In the genomic region with DNA sequence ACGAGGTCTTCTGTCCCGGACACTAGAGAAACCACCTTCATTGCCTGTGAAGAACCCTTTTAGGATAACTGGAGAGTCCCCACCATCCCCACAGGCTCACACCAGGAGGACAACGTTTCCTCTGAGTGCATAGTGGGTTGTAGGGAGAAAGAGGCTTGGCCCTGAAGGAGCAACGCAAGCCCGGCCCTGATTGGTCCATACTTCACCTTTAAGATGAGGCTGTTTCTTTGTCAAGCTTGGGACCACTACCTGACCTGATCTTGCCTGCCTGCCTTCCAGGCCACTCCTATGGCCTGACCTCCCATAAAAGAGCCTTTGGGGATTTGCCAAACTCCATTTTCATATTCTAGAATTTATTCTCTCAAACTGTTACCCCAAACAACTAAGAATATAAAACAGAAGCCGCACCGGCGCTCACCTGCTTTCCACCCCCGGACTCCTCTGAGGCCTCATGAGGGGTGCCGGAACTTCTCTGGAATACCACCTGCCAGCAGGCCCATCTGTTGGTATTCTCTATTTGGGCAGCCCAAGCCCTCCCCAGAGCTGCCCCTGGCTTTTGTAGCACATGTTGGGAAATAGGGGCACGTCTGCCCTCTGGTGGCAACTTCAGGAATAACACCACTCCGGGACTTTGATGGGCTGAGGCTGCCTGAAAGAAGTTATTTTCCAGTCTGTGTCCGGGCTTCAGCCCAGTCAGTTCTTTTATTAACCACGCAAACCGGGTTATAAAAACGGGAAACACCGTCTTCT, we compare ENCODE assay signal across 9 mouse cellular contexts.
DNase-seq lines count a peak whose midpoint lies in the region; ATAC-seq and TF ChIP-seq lines count a peak whose summit lies in the region.
"Had no signal": no experiment of that assay in that cellular context is flagged by ENCODE, and none has a peak within 500 bp of the region (broad histone marks: within the 10 kb centered on the region; RNA-seq: fewer than 3 reads in every experiment).

No protein-coding gene starts in this region.

- in situ Hi-C loops in ES-E14 (cut with MboI; ENCODE audit: low sequenced_read_pairs in 2 of 2, unreplicated experiment in 2 of 2) = no loop called here

- 0 out of 4 replicates have a peak, but pooled peaks cover 0 to 2% of the 10 kb centered on the region in 2 experiments for H3K4me1 ChIP-seq in ES-E14 (ENCODE audit: control insufficient read depth in 2 of 2, insufficient read depth in 2 of 2, low read length in 2 of 2, poor library complexity in 1 of 2)
- no peaks in the 10 kb centered on the region for H3K4me1 ChIP-seq in lung, embryonic 16.5 days (replicated peaks; ENCODE audit: control insufficient read depth, insufficient read depth, low read length)
- H3K4me1 ChIP-seq: liver, embryonic 15.5 days had no signal

- H3K4me3 ChIP-seq in ES-E14 (ENCODE audit: insufficient read depth in 1 of 2, low read depth in 1 of 2, low read length in 2 of 2, poor library complexity in 1 of 2, severe bottlenecking in 1 of 2) = no peak overlapping the region
- no peak overlapping the region for H3K4me3 ChIP-seq in lung, embryonic 16.5 days (ENCODE audit: low read length)
- H3K4me3 ChIP-seq: liver, embryonic 15.5 days had no signal

- H3K27ac ChIP-seq in ES-E14 (ENCODE audit: insufficient read depth, low read depth, low read length, poor library complexity, severe bottlenecking) = no peak overlapping the region
- no peak overlapping the region for H3K27ac ChIP-seq in lung, embryonic 16.5 days (ENCODE audit: low read length)
- H3K27ac ChIP-seq: liver, embryonic 15.5 days had no signal

- 30% methylated on average over 17 of the region's 17 CpGs for WGBS in lung, embryonic 16.5 days

- no peaks in the 10 kb centered on the region for H3K9me3 ChIP-seq in ES-E14 (ENCODE audit: control insufficient read depth, insufficient read depth, low read depth, low read length)
- no peaks in the 10 kb centered on the region for H3K9me3 ChIP-seq in lung, embryonic 16.5 days (ENCODE audit: control insufficient read depth, low read length)
- H3K9me3 ChIP-seq: liver, embryonic 15.5 days had no signal

- no peaks in the 10 kb centered on the region for H3K36me3 ChIP-seq in ES-E14 (ENCODE audit: control insufficient read depth, insufficient read depth, low read length, poor library complexity, severe bottlenecking)
- H3K36me3 ChIP-seq in lung, embryonic 16.5 days (ENCODE audit: control insufficient read depth, insufficient read depth, low read length) = no peaks in the 10 kb centered on the region
- H3K36me3 ChIP-seq: liver, embryonic 15.5 days had no signal

- intact Hi-C loops in heart, postnatal 25 days (cut with DNase I) = loop anchor here (5.0 kb wide), 1 partner anchor 255 kb away; no protein-coding TSS in a partner anchor

- peak; percentile 49; the same call in 1 of the 2 replicates for ATAC-seq in lung, embryonic 16.5 days (ENCODE audit: low read depth)

- no peak overlapping the region for H3K9ac ChIP-seq in ES-E14 (ENCODE audit: insufficient read depth, low read depth, low read length, poor library complexity, severe bottlenecking)
- no peak overlapping the region for H3K9ac ChIP-seq in lung, embryonic 16.5 days (ENCODE audit: low read length)
- H3K9ac ChIP-seq: liver, embryonic 15.5 days had no signal

- no peak overlapping the region for H3K4me2 ChIP-seq in lung, embryonic 16.5 days (ENCODE audit: low read depth, low read length)
- H3K4me2 ChIP-seq: liver, embryonic 15.5 days had no signal

- H3K27me3 ChIP-seq in lung, embryonic 16.5 days (ENCODE audit: control insufficient read depth, insufficient read depth, low read depth, low read length) = no peaks in the 10 kb centered on the region

- peak; percentile 74 for DNase-seq in ES-E14 (ENCODE audit: low read depth, low spot score)
- peak; percentile 26 for DNase-seq in brain, embryonic 18.5 days (ENCODE audit: low read depth, low spot score)
- peak; percentile 33 for DNase-seq in fibroblast of lung, adult 2 months (ENCODE audit: low read depth)
- DNase-seq in heart, postnatal 25 days (ENCODE audit: low spot score) = peak; percentile 13
- peak; percentile 66 to 89 for DNase-seq in layer of hippocampus, adult 18-20 months (ENCODE audit: low spot score in 2 of 2)
- DNase-seq in retina, adult 2 months (ENCODE audit: low read depth, low spot score) = peak; percentile 47
- DNase-seq in thymus, postnatal 25 days = peak; percentile 69

TF ChIP-seq in ES-E14, 5 proteins besides CTCF, POLR2A, EP300 and RAD21:
- TF ChIP-seq MAFK (IDR thresholded peaks at IDR 0.05; ENCODE audit: insufficient read depth, low read depth, low read length) (no peak), HCFC1 (IDR thresholded peaks at IDR 0.05; ENCODE audit: borderline replicate concordance, insufficient read depth, low read length) (no peak), CHD2 (IDR thresholded peaks at IDR 0.05; ENCODE audit: low read depth, low read length) (no peak), ZC3H11A (IDR thresholded peaks at IDR 0.05; ENCODE audit: borderline replicate concordance, low read depth, low read length) (peak; percentile 32; the same call in 1 of the 2 replicates), ZNF384 (IDR thresholded peaks at IDR 0.05; ENCODE audit: low read depth, low read length) (no peak)

Comparison
In these comparisons a context has a peak if more than half of its experiments do, and no peak if none do; other contexts are left out.
1. DNase-seq: peak in every context shown above with its lines; median percentile 78 in layer of hippocampus, adult 18-20 months; 74 in ES-E14; 69 in thymus, postnatal 25 days; 47 in retina, adult 2 months; 33 in fibroblast of lung, adult 2 months; 26 in brain, embryonic 18.5 days; 13 in heart, postnatal 25 days.